Mouse (Mus musculus) c-Kit-positive CD71-positive TER-119-positive erythroid progenitor cells, embryonic 14.5 days (primary cell): Measurements from ENCODE around the gene 1500009C09Rik.

Experiments used
- DNase-seq: peaks from one replicate; pipeline ENCODE4 v3.0.0-alpha.2; 2013; ENCODE audit warnings: low spot score

1500009C09Rik gene

DNA sequence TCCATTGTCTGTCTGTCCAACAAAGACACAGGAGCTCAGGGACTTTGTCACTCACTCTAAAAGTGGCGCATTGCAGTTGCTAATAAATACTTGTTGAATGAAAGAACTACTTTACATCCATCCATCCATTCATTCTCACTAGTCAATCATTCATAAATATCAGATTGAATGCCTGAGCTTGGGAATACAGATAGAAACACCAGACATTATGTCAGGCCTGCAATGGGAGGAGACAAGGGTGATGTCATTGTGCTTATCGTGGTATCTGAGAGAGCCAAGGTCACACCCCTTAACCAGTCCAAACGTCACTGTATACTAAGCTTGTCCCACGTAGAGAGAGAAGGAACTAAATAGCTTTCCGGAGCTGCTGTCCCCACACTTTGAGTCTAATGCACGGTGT lies at the start of gene 1500009C09Rik:
1500009C09Rik (plus strand) TSS at position 301 of the 400 bp plus-strand sequence.
- DNase-seq: no peak

DNA sequence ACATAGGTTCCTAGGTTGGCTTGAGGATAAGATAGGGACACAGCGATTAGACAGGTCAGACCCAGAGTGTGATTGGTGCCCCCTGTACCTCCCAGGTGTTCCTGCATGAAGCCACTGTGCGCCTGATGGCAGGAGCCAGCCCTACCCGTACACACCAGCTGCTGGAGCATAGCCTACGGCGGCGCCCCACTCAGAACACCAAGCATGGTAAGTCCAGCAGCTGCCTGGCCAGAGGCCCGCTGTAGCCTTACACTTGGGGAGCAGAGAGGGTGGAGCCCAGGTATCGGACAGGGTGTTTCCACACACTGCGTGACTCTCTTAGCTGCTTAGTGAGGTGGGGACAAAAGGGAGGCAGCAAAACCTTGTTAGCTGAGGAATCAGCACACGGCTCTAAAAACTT lies 49.1 kb upstream of the 1500009C09Rik start:
- no peak for DNase-seq

DNA sequence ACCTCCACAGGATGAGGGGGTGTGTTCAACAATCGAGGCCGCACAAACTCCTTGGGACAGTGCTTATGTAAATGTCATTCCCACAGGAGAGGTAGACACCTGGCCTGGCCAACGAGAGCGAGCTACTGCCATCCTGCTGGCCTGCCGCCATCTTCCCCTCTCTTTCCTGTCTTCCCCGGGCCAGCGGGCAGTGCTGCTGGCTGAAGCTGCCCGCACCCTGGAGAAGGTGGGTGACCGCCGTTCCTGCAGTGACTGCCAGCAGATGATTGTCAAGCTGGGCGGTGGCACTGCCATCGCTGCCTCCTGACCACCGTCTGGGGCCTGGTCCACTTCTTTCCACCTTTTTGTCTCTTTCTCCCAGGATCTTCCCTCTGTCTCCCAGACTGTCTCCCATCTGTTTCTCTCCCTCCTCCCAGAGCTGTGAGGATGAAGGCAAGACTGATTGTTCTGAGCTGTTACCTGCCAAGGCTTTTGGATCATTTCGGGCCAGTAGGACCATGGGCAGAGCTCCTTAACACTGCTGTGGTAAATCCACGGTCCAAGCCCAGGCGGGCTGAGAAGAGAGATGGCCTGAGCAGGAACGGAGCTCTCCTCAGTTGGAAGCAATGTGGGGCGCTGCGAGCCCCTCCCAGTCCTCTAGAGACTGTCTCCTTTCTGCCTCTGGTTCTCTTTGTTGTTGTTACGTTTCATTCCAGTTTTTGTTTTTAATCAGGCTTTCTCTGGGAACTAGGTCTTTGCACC lies 48.4 kb upstream of the 1500009C09Rik start:
- no peak for DNase-seq

DNA sequence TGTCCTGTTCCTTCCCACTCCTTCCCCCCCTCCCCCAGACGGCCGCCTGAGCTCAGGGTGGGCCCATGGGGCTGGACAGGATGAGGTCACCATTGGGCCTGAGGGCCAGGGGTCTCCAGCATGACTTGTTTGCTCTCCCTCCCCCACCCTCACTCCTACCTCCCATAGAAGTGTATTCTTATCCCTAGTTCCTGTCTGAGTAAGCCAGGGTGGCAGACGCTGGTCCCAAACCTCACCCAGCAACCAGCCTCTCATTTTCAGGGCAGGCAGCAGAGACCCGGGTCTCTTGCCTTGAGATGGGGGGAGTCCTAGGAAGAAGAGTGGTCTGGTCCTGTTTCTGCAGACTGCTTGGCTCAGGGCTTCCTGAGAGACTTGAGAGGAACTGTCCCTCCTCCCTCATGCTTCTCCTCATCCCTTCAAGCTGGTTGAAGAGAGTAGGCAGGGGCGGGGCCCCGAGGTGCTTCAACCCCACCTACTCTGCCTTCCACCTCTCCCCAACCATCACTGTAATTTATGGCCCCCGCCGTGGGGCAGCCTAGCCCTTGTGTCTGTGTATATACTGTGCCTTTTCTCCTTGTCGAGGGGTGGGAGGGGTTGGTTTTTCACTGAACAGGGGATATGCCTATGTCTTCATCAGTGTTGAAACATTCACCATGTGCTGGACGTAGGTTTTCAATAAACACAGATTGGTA lies 47.4 kb upstream of the 1500009C09Rik start:
- no peak for DNase-seq

DNA sequence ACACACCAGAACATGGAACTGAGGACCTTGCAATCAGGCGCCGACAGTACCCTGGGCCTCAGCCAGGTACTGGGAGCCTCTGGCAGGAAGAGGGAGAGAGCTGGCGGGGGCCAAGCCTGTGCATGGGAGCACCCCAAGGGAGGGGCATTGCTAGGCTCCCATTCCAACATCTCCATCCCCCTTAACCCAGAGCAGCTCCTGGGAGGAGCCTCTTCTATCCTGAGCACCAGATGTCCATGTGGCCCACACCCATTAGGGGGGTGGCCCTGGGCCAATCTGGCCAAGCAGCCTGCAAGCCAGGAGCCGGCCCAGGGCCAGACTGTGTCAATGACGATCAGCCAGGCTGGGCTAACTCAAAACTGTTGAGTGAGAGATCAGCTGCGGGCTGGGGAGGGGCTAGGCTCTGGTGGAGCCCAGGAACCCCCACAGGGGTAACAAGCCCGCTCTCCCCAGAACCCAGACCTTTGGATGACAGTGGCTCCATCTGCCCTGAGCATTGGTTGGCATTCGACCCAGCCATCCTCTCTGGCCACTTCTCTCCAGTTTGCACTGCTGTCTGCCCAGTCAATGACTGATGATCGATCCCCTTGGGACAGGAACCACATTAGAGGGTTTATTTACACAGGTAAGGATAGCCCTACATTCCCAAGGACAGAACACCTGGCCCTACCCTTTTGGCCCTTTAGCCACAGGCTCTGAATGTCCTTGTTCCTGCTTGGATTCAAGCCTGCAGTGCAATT lies 45.7 kb upstream of the 1500009C09Rik start:
- no peak for DNase-seq

DNA sequence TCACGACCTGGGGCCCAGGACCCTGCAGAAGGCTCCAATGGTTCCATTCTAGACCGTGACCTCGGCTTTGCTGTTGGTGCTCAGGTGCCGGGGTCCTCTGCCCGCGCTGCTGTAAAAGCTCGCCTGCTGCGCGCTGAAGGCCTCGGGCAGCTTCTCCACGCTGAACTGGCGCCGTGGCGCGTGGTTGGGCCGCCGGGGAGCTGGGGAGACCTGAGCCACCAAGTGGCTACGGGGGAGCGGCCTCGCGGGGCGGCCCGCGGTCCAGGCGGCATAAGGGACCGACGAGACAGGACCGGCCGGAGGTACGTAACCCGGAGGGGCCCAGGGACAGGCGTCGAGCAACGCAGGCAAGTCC lies 45.1 kb upstream of the 1500009C09Rik start:
- DNase-seq: no peak

DNA sequence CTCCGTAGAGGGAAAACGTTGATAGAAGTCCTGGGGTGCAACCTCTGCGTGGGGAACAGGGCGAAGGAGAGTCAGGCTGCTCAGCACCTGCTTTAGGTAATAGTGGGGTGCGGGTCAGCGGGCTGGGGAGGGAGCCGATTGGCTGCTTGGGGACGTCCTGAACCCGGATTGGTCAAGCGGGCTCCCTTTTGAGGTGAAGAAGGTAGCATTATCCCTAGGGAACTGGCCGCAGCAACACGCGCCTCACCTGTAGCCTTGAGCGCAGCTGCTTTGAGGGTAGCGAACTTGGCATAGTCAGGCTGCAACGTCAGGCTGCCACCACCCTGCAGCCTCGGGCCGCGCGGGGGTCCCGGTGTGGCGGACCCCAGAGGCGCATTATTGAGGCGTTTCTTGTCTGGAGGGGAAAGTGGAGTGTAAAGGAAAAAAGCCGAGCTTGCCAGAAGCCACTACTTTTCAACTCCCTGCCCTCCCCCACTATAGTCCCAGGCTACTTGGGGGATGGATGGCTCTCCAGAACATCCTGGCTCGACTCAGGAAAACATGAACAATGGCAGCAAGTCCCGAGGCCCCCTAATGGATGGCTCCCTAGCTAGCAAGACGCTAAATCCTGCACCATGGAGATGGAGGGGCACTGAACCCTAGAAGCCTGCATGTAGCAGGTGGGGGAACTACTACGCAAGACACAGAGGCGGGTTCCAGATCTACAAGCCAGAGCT lies 44.5 kb upstream of the 1500009C09Rik start:
- DNase-seq: no peak

DNA sequence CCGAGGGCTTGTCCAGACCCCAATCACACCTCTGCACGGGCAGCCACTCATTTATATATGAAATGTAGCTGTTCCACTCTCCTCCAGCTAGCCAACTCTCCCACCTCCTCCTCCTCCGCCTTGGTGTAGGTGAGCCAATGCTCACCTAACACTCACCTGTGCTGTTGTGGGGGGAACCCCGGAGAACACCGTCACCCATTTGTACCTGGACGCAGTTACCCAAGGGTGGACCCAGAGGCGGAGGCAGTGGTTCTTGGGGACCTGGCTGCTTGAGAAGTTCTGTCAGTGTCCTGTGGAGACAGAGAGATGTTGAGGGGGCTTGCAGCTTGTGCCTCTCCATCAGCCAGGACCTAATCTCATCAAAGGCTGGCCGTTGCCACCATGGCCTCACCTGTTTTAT lies 43.9 kb upstream of the 1500009C09Rik start:
- no peak for DNase-seq

DNA sequence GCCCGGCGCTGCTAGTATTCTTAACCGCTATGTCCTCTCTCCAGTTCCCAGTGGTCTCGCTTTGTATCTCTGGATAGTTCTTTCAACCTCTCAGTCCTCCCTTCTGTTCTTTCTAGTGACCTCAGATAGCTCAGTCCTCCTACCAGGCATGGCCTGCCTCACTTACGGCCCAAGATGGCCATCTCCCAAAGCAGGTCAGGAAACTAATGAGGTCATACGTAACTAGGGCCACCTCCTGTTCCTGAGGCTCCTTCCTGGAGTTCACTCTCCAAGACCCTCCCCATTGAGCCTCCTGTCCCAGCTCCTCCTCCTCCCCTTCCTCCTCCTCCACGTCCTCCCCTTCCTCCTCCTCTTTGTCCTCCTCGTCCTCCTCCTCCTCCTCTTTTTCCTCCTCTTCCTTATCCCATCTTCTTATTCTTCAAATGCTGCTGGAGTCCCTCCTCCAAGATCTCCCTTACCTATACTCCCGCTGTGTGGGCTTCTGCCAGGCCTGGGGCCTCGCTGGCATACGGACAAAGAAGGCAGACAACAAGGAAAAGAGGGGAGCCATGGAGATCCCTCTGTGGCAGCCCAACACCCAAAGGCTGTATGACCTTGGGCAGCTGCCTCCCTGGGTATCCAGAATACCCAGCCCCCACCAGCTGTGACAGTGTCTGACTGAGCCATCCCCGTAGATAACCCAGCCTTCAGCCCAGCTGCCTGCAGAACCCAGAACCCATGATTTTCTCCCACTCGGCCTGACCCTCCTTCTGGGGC lies 42.7 kb upstream of the 1500009C09Rik start:
- no peak for DNase-seq

DNA sequence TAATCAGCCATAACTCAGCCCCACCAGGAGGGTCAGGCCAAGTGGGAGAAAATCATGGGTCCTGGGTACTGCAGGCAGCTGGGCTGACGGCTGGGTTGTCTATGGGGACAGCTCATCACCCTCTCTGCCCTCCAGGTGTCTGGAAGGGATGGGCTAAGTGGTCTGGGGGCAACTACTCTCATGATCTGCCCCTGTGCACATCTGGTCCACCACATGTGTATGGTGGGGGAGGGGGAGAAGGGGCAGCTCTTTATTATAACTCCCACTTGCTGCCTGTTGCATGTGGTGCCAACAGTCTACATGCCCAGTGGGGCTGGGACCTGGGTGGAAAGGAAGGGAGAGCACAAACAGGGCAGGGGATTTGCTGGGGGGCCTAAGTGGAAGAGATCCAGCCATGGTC lies 41.4 kb upstream of the 1500009C09Rik start:
- no peak for DNase-seq

DNA sequence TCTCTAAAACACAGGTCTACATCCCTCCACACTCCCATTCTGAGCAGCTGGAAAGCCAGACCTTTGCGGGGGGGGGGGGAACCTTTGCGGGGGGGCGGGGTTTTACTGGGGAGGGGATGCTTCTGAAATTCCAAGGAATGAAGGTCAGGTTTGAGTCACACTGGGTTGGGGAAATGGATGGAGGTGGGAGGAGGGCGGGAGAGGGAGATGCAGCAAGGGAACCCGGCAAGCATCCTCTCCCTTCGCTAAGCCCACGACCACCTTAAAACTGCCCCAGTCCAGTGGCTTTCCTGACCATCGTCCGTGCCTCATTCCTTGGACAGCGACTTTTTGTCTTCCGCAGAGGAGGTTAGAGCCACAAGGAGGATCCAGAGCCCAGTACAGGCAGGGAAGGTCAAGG lies 40.9 kb upstream of the 1500009C09Rik start:
- DNase-seq: no peak

DNA sequence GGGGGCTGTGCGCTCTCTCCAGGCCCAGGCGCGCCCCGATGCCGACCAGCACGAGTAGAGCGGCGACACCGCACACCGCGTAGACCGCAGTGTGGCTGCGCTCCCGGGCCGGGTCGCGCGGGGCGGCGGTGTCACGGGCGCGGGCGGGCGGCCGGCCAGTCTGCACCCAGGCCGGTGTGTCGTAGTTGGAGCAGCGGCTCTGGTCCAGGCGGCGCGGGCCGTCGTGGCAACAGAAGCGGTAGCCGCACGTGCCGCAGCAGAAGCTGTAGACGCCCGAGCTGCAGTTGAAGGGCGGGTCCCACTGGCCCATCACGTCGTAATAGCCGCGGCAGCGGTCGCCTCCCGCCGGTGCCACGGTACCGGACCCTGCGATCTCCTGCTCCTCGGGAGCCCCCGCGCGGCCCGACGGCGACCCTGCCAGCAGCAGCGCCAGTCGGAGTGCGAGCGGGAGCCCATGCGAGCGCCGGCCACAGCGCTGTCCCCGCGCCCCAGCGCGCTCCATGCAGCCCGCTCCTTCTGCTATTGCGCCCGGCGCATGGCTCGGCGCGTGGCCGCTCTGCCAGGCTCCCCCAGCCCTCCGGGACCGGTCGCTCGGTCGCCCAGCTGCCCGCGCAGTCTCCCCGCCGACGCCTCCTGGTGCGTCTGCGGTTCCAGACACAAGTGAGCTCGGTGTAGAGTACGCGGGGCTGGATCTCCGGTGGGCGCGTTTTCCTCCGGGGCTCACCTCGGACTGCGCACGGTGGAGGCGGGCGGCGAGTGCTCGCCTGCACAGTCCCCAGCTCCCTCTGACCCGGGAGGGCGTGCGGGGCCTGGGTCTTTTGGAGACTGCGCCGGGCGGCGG lies 40.1 kb upstream of the 1500009C09Rik start:
- DNase-seq: no peak

DNA sequence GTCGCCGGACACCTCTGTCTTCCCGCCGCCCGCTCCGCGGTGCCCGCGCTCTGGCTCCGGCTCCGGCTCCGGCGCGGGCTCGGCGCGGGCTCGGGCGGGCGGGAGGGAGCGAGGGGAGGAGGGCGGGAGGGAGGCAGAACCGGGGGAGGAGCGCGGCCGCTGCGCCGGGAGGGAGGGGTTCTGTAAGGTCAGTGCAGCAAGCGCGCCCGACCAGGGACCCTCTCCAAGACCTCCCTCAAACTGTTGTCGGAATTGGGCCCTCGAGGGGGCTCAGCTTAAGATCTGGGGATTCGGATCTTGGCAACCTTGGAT lies 39.5 kb upstream of the 1500009C09Rik start, which contains the start of gene Shisa8:
Shisa8 (minus strand) TSS at position 64 of the 312 bp plus-strand sequence.
- DNase-seq: no peak

DNA sequence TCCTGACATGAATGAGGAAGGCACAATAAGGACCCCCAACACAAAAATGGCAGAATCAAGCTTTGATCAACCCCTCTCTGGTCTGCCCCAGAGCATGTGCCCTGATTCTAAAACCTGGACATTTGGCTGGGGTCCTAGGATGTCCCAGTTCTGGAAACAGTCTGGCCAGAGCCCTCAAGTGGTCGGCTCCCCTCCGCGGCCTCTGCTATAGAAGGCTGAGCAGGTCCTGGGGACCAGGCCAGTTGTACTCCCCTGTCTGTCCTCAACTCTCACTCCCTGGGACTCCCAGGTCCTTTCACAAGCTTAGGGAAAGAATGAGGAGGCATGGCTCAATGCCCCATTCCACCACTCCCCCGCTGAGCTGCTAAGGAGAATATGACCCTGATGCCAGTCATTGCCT lies 39.0 kb upstream of the 1500009C09Rik start:
- no peak for DNase-seq

DNA sequence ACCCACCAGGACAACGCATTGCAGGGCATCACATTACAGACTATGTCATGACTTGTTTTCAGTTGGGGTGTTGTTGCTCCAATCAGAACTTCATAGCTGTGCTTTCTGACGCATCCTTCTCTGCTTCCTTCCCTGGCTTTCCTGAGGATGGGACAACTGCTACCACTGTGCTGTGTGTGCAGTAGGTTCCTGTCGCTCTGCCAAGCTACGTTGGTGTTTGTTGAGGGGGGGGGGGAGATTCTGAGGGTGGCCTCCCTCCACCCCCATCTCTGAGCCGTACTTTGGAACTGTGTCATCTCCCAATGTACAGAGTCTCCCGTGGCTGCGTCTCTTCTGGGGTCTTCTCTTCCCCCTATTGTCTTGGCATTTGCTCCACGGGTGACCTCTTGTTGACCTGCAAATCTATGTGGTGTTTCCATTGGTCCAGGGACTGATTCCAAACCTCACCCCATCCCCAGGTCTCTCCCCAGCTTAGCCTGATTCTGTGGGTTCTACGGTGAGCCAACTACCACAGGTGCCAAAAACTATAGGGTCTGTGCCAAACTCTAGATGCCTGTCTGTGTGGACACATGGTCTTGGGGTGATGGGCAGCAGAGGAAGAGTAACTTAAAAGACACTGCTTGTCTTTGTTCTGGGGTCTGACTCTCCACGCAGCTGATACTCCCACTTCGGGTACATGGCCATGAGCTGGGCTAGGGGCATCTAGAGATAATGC lies 36.7 kb upstream of the 1500009C09Rik start:
- DNase-seq: no peak

DNA sequence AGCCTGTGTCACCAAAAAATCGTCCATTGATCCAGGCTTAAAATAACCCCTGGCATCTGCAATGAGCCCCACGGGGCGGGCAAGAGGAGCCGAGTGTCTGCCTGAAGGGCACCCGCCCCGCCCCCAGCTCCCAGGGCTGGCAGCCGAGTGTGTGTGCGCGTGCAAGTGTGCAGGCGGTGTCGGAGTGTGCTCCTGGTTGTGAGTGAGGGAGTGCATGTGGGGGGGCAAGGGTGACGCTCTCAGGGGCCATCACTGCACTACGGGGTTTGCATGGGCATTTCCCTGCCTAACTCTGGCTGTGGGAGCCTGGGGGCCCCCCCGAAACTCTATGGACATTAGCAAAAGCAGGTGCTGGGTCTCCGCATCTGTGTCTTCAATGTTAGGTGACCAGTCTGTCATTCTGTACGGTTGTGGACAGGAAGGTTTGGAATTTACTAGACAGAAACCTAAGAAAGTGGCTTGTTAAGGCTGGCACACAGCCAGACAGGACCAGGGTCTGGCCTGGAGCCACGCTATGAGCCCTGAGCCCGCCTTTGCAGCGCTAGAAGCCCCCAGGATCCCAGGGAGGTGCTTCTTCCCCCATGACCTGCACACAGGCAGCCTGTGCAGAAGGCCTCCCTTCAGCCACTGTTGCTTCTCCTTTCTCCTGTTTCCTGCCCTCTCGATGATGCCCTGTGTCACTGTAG lies 35.9 kb upstream of the 1500009C09Rik start:
- no peak for DNase-seq

DNA sequence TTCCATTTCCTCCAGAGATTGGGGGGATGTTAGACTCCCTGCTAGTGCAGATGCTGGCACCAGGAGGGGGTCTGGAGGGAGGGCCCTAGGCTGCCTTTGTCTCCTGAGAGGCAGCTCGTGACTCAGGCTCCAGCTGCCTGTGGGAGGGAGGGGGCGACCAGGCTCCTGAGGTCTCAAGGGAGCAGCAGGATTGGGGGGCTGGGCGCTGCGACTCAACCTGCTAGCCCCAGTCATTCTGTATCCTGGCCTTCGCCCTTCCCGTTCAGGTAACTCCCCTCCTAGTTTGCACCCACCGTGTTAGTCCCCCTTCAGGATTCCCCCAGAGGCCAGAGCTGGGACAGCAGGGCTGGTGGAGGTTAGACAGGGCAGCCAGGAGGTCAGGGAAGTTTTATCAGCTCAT lies 35.2 kb upstream of the 1500009C09Rik start:
- DNase-seq: no peak

DNA sequence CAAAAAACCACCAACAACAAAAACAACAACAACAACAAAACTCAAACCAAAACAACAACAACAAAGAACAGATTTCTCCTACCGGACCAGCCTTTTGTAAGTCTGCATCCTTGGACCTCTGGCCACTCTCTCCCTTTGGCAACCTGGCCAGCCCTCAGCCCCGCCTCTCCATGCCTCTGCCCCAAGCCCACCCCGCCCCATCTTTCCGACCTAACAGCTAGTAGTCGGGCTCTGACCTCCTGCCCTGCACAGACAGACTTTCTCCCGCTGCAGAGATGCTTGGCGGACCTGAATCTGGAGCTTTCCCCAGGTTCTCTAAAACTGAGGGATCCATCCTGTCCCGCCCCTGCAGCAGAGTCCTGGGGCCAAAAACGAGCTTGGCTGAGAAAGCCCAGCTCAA lies 34.2 kb upstream of the 1500009C09Rik start:
- no peak for DNase-seq

DNA sequence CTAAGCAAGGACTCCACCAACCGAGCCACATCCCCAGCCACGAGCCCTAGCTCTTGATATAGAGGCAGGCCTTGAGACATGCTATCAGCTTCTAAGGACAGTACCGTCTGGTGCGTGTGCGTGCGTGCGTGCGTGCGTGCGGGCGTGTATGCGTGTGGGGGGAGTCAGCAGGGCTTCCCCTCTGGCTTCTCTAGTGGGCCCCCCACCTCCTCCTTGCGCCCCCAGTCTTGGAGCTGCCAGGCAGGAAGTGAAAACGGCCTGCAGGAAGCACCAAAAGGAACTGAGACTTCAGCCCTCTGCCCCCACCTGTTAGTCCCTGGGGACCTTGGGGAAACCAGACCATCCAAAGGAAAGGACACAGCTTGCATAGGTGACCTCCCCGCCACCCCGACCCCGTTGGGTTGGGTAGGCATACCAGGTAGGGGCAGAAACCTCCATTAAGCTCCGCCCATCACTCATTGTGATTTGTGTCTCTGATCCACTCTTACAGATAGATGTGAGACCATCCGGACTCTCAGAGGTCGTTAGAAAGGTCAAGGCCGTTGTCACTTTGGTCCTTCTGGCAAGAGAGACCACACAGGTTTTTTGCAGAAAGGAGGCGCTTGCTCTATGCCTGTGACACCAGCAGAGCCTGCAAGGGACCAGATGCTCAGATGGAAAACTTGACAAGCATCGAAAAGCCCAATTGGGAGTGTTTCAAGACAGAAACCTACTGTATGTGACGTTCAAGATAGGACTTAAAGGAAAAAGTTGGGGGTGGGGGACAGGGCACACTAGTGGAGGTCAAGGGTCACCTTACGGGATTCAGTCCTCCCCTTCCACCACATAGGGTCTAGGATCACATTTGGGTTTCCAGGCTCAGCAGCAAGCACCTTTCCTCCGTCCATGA lies 33.2 kb upstream of the 1500009C09Rik start:
- no peak for DNase-seq
